Mouse (Mus musculus) spleen, postnatal 36 days (tissue): ENCODE results near the gene Gucy2c.
"Not testable (repeated sequence)": the region's sequence is repeated elsewhere in the genome, so short reads cannot be mapped to it uniquely, and the experiment has no call there.

Source experiments
- DNase-seq, 2 experiments: peaks; one replicate each; pipeline ENCODE4 v3.0.0; 2022; ENCODE audit warnings: low spot score in 2 of 2, mixed read lengths in 1 of 2

Gucy2c gene

GRCm38 (mm10) chr6:136803739-136804633 is 22.4 kb upstream of the Gucy2c start, which contains the start of gene Hist4h4:
TSS of gene Hist4h4 (minus strand) at chr6:136804415.
- DNase-seq, result peak; percentile 93 to 95

GRCm38 (mm10) chr6:136803093-136803738 is 21.7 kb upstream of the Gucy2c start:
- no peak for DNase-seq

GRCm38 (mm10) chr6:136801274-136801673 is 19.7 kb upstream of the Gucy2c start:
- DNase-seq, result no peak

- DNase-seq, result no peak
These were observed 19.1 kb upstream of the Gucy2c start for GRCm38 (mm10) chr6:136800710-136801109.

GRCm38 (mm10) chr6:136797874-136798693 is 16.5 kb upstream of the Gucy2c start:
- not testable (repeated sequence) for DNase-seq

- no peak for DNase-seq
These were observed 14.3 kb upstream of the Gucy2c start for GRCm38 (mm10) chr6:136795850-136796249.

GRCm38 (mm10) chr6:136795110-136795509 is 13.5 kb upstream of the Gucy2c start:
- no peak for DNase-seq

GRCm38 (mm10) chr6:136793831-136794525 is 12.4 kb upstream of the Gucy2c start:
- no peak for DNase-seq

GRCm38 (mm10) chr6:136792884-136793758 is 11.6 kb upstream of the Gucy2c start:
- no peak for DNase-seq

GRCm38 (mm10) chr6:136789391-136789971 is 7.9 kb upstream of the Gucy2c start:
- DNase-seq, result no peak

GRCm38 (mm10) chr6:136782761-136783160 is 1.2 kb upstream of the Gucy2c start:
- DNase-seq, result no peak

- DNase-seq, result no peak
These were observed 581 bp upstream of the Gucy2c start for GRCm38 (mm10) chr6:136782146-136782545.

- DNase-seq, result no peak
These were observed 5.2 kb downstream of the Gucy2c start for GRCm38 (mm10) chr6:136776392-136776791.

GRCm38 (mm10) chr6:136769859-136770258 is 11.7 kb downstream of the Gucy2c start:
- DNase-seq, result no peak

- no peak for DNase-seq
These were observed 12.4 kb downstream of the Gucy2c start for GRCm38 (mm10) chr6:136769143-136769542.

GRCm38 (mm10) chr6:136763912-136764311 is 17.7 kb downstream of the Gucy2c start:
- no peak for DNase-seq

GRCm38 (mm10) chr6:136750567-136750966 is 31.0 kb downstream of the Gucy2c start:
- no peak for DNase-seq

GRCm38 (mm10) chr6:136745586-136745985 is 36.0 kb downstream of the Gucy2c start:
- no peak for DNase-seq

- no peak for DNase-seq
These were observed 37.8 kb downstream of the Gucy2c start for GRCm38 (mm10) chr6:136743729-136744128.
